Mouse (Mus musculus) urinary bladder, postnatal 14 days (tissue): ENCODE results near the gene Tmem40.

ENCODE experiments used
- DNase-seq: peaks from one replicate; pipeline ENCODE4 v3.0.0; 2021; ENCODE audit warnings: low spot score

Tmem40 gene

DNA sequence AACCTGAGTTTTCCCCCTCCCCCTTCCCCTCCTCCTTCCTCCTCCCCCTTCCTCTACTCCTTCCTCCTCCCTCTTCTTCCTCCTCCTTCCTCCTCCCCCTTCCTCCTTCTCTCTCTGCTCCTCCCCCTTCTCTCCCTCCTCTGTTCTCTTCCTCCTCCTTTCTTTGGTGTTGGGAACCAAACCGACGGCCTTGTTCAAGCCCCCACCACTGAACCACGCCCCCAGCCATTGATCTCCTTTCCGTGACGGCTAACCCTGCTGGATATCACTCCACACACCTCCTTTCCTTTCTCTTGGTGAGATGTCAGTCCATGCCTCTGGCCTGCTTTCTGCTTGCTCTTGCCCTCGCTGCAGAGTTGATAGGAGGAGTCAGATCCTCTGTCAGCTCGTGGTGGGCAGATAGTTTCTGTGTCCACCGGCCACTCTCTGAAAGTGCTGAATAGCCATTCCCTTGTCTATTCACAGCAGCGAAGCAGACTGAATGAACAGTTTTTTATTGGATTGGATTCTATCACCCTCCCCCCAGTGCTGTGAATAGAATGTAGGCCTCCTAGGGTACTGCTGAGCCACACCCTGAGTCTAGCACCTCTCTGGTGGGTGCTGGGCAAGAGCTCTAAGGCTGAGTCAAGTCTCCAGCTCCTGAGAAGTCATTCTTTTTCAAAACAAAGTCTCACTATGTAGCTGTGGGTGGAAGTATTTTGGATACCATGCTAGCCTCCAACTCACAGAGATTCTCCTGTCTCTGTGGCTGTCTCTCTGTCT is at the start of gene Tmem40:
Gene Tmem40 (minus strand): TSS at position 416 of the 762 bp plus-strand sequence.
- DNase-seq: peak; percentile 26

GRCm38 (mm10) chr6:115811606-115812005 is 49.4 kb upstream of the Tmem40 start:
- no peak for DNase-seq

DNA sequence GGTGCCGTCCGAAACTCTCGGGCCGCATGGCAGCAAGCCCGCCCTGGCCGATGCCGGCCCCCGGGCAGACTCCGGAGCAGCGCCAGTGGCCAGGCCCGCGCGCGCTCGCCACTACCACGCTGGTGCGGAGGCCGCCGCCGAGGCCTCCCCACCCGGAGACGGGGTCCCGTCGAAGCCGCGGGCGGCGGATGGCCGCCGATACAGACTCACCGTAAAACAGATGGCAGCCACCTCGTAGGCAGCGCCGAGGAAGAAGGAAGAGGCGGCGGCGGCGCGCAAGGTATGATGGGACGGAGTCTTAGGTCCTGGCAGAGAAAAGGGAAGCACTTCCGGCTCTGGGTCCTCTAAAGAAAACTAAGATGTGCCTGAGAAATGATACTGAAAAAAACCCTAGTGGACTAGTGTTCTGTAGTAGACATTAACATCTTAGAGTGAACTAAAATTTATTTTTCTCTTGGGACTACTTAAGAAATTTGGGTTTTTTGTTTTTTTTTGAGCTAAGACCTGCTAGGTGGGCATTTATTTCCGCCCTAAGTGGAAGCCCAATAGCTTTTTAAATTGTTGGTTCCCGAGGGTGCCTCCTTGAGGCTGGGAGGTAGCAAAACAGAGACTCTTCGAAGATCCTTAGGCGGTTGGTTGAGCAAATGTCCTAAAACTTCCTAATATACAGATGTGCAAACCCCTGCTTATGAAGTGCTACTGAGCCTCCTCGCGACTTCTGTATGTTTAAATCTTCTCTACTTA is 46.5 kb upstream of the Tmem40 start, which contains the start of gene Rpl32:
Gene Rpl32 (minus strand): TSS at position 260 of the 744 bp plus-strand sequence.
- peak; percentile 87 for DNase-seq

DNA sequence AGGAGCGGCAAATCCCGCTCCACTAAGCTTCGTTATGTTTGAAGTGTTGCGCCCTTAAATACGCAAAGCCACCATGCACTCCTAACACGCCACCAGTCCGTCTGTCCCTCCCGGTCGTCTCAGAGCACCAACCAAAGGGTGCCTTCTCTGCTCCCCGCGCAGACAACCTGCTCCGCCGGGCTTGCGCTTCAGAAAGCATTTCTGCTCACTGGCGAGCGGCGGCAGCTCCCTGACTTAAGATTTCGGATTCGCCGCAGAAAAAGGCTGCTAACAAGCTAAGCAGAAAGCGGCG is 45.9 kb upstream of the Tmem40 start:
- DNase-seq: no peak

GRCm38 (mm10) chr6:115807464-115808195 is 45.4 kb upstream of the Tmem40 start:
- no peak for DNase-seq

DNA sequence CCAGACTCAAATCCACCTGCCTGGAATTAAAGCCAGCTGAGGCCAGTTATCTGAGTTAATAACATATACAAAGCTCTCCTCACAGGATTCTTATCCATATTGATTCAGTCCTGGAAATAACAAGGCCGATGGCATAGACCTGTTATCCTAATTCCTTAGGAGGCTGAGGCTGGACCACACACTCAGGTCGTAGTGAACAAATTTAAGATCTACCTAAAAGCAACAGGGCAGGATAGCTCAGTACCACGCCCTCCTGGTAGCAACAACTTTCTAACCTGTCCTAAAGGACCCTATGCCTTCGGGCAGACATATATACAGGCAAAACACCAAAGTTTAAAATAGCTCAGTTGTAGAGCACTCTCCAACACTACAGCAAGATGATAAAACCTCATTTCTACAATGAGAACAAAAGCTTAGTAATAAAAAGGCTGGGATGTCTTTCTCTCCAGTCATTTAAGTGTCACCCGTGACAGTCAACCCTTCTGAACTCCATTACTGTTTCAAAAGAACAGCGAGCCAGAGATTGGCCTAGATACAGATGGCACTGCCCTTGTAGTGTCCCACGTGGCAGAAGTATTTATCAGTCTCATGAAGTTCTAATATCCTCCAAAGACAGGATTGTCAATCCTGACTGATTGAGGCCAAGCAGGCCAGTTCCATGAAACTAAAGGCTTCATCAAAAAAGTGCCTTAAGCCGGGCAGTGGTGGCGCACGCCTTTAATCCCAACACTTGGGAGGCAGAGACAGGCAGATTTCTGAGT is 42.4 kb upstream of the Tmem40 start:
- no peak for DNase-seq

DNA sequence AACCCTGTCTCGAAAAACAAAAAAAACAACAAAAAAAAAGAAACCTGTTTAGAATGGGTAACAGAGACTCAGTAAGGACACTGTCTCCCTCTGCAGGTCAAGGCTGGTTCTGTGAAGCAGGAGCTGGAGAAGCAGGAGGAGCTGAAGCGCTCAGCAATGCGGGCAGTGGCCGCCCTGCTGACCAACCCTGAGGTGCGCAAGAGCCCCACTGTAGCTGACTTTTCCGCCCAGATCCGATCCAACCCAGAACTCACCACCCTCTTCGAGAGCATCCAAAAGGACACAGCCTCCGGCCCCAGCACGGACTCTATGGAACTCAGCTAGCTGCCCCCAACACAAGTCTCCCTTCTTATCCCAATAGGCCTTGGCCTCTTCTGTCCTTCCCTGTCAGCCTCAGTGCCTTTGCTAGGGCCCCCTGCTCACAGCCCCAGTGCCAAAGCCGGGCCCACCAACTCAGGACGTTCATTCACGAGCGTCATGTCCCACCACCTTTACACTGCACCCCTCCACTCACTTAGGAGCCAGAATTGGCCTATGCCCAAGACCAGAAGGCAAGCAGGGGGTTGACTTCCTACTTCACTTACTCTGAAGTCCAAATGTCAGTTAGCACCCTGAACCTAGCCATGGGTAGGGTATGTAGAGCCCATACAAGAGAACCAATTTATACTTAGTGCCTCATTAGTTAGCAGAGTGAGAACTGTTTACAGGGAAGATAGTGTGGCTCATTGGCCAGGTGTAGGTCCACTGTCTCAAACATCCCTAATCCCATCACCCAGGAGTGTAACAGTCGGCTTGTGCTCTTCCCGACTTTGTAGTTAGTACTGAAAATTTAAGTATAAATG is 41.6 kb upstream of the Tmem40 start:
- DNase-seq: peak; percentile 84

- DNase-seq: no peak
Observed at GRCm38 (mm10) chr6:115801811-115802210, 39.6 kb upstream of the Tmem40 start.

DNA sequence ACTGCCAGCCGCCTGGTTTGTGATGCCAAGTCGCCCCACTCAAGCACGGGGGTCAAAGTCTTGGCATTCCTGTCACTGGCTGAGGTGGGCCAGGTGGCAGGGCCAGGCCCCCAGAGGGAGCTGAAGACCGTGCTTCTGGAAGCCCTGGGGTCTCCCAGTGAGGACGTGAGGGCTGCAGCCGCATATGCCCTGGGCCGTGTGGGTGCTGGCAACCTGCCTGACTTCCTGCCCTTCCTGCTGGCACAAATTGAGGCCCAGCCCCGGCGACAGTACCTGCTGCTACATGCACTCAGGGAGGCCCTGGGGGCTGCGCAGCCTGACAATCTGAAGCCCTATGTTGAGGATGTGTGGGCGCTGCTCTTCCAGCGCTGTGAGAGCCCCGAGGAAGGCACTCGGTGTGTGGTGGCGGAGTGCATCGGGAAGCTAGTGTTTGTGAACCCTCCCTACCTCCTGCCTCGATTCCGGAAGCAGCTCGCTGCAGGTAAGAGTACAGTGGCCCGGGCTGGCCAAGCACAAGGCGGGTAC is 30.5 kb upstream of the Tmem40 start:
- DNase-seq: peak; percentile 53

GRCm38 (mm10) chr6:115791842-115792686 is 29.9 kb upstream of the Tmem40 start:
- DNase-seq: peak; percentile 26

DNA sequence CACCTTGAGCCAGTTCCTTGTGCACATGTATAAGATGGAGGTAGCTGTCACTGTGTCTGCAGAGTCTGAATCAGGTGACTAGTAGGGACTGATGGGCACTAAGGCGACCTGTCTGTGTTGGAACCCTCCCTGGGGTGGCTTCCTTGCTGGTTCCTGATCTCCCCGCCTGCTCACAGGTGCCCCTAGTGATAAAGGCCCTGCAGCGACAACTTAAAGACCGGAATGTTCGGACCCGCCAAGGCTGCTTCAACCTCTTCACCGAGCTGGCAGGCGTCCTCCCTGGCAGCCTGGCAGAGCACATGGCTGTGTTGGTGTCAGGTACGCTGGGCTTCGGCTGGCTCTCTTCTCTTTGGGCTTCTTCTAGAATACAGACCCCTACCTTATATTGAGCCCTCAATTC is 28.8 kb upstream of the Tmem40 start:
- DNase-seq: no peak

DNA sequence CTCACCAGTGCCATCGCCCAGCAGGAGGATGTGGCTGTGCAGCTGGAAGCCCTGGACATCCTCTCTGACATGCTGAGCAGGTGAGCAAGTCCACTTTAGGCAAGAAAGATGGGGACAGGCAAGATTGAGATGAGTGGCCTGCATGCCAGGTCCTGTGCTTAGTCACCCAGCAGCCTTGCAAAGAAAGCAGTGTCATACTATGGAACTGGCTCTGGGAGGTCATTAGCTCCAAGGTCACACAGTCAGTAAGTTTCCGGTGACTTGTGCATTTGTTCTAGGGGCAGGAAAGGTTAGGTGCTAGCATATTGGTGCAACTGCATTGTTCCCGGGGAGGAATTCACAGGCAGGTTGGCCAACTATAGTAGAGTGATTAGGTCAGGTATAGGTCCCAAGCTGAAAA is 20.6 kb upstream of the Tmem40 start:
- DNase-seq: no peak

GRCm38 (mm10) chr6:115776363-115776762 is 14.2 kb upstream of the Tmem40 start:
- DNase-seq: no peak

- DNase-seq: no peak
Observed at GRCm38 (mm10) chr6:115775838-115776237, 13.6 kb upstream of the Tmem40 start.

DNA sequence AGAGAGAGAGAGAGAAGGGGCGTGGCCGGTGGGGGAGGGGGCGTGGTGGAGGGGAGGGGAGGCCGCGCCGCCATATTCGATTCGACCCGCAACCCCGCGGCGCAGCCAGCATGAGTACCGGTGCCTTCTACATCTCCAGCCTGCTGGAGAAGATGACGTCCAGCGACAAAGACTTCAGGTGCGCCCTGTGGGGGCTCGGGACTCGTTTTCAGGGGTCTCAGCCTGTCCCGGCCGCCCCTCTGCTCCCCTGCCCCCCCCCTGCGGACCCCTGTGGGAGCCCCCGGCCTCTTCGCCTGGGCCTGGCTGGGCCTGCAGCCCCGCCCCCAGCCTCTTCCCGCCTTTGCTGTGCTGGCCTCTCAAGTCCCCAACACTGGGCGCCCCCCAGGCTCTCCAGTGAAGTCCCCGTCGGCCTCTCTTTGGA is 12.3 kb upstream of the Tmem40 start, which contains the start of gene Cand2:
Gene Cand2 (plus strand): TSS at position 38 of the 421 bp plus-strand sequence.
- DNase-seq: peak; percentile 37

- DNase-seq: no peak
Observed at GRCm38 (mm10) chr6:115773966-115774413, 11.8 kb upstream of the Tmem40 start.

DNA sequence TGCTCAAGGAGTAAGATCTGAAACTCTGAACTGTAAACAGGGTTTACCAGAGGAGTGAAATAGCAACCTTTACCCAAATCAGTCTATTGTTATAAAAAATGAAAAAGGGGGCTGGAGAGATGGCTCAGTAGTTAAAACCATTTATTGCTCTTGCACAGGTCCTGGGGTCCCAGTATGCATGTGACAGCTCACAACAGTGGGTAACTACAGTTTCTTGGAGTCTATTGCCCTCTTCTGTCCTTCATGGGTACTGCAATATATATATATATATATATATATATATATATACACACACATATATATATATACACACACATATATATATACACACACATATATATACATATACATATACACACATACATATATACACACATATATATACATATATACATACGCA is 10.4 kb upstream of the Tmem40 start:
- no peak for DNase-seq

GRCm38 (mm10) chr6:115772201-115772600 is 10.0 kb upstream of the Tmem40 start:
- no peak for DNase-seq

DNA sequence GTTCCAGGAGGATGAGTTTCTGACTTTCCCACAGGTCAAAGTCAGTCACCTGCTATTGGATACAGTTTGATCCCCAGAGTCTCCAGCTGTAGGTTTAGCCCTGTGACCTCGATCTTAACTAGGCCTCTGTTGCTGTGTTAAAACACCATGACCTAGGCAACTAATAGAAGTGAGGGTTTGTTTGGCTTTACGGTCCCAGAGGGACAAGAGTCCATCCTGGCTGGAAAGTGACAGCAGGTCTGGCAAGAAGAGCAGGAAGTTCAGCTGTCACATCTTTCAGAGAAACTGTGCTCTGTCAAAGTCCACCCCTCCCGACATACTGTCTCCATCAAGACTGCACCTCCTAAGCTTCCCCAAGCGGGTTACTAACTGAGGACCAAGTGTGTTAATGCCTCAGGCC is 8.6 kb upstream of the Tmem40 start:
- no peak for DNase-seq
